In genomic region chr11:75285893-75286467, GRCm38 (mm10) we compare ENCODE assay signal across 29 mouse cellular contexts.
DNase-seq lines count a peak whose midpoint lies in the region; ATAC-seq and TF ChIP-seq lines count a peak whose summit lies in the region.
"Had no signal": no experiment of that assay in that cellular context is flagged by ENCODE, and none has a peak within 500 bp of the region (broad histone marks: within the 10 kb centered on the region; RNA-seq: fewer than 3 reads in every experiment).

No protein-coding gene starts in this region.

- no peak for ATAC-seq in heart, embryonic 13.5 days (ENCODE audit: extremely low read depth, insufficient number of reproducible peaks, low FRiP score, low TSS enrichment)
- no peak for ATAC-seq in kidney, embryonic 14.5 days (ENCODE audit: low FRiP score, low TSS enrichment)
- ATAC-seq: forebrain, embryonic 14.5 days; hindbrain, postnatal 0 days; intestine, embryonic 15.5 days had no signal

- no peak overlapping the region for H3K9ac ChIP-seq in heart, embryonic 13.5 days
- no peak overlapping the region for H3K9ac ChIP-seq in heart, adult 2 months (ENCODE audit: low read depth, low read length)
- H3K9ac ChIP-seq in kidney, embryonic 14.5 days (ENCODE audit: low read depth, low read length), result no peak overlapping the region
- H3K9ac ChIP-seq: embryonic facial prominence, embryonic 12.5 days; intestine, embryonic 15.5 days; liver, embryonic 14.5 days; neural tube, embryonic 15.5 days had no signal

- no peak for TF ChIP-seq POLR2A in heart, adult 2 months (IDR thresholded peaks at IDR 0.05; ENCODE audit: insufficient read depth, low read depth, low read length)

- H3K79me2 ChIP-seq in heart, adult 2 months (replicated peaks; ENCODE audit: control insufficient read depth, insufficient read depth, low read length), result no peaks in the 10 kb centered on the region

- peak overlapping the region; percentile 68 for H3K27ac ChIP-seq in heart, embryonic 13.5 days (replicated peaks)
- no peak overlapping the region for H3K27ac ChIP-seq in heart, adult 2 months
- H3K27ac ChIP-seq in layer of hippocampus, adult 2 months, result peak overlapping the region; percentile 28; the same call in 1 of the 2 replicates
- no peak overlapping the region for H3K27ac ChIP-seq in kidney, embryonic 14.5 days (ENCODE audit: low read depth, low read length)
- H3K27ac ChIP-seq: embryonic facial prominence, embryonic 12.5 days; hindbrain, postnatal 0 days; intestine, embryonic 15.5 days; kidney, postnatal 0 days; liver, embryonic 14.5 days; macrophage; neural tube, embryonic 15.5 days had no signal

- H3K4me2 ChIP-seq in heart, embryonic 13.5 days, result no peak overlapping the region
- no peak overlapping the region for H3K4me2 ChIP-seq in kidney, embryonic 14.5 days (replicated peaks; ENCODE audit: low read depth, low read length)
- H3K4me2 ChIP-seq: embryonic facial prominence, embryonic 12.5 days; intestine, embryonic 15.5 days; neural tube, embryonic 15.5 days had no signal

- no peaks in the 10 kb centered on the region for H3K36me3 ChIP-seq in heart, embryonic 13.5 days
- H3K36me3 ChIP-seq in heart, adult 2 months (ENCODE audit: control insufficient read depth, insufficient read depth, low read length), result no peaks in the 10 kb centered on the region
- H3K36me3 ChIP-seq in kidney, embryonic 14.5 days (ENCODE audit: control insufficient read depth, insufficient read depth, low read length), result no peaks in the 10 kb centered on the region
- H3K36me3 ChIP-seq: embryonic facial prominence, embryonic 12.5 days; intestine, embryonic 15.5 days; neural tube, embryonic 15.5 days had no signal

- 26% methylated on average over 4 of the region's 4 CpGs for WGBS in heart, embryonic 13.5 days
- 31% methylated on average over 4 of the region's 4 CpGs for WGBS in heart, adult 2 months
- 51% methylated on average over 4 of the region's 4 CpGs for WGBS in kidney, embryonic 14.5 days

- H3K4me1 ChIP-seq in heart, embryonic 13.5 days, result peaks cover 72% of the 10 kb centered on the region
- peaks cover under 1% of the 10 kb centered on the region for H3K4me1 ChIP-seq in heart, adult 2 months (ENCODE audit: control insufficient read depth, insufficient read depth, low read length)
- 0 out of 2 replicates have a peak, but pooled peaks cover 6% of the 10 kb centered on the region for H3K4me1 ChIP-seq in kidney, embryonic 14.5 days (ENCODE audit: control insufficient read depth, insufficient read depth, low read length)

- intact Hi-C loops in heart, adult 2 months (cut with DNase I), result no loop called here

- DNase-seq in adrenal gland, adult (ENCODE audit: inconsistent age in 2 of 2, low spot score in 1 of 2), result peak; percentile 85 to 91
- DNase-seq in adrenal gland, postnatal 4 days (ENCODE audit: low spot score in 2 of 2), result no peak
- no peak for DNase-seq in heart, adult 2 months
- no peak for DNase-seq in layer of hippocampus, adult 2 months (ENCODE audit: low spot score in 2 of 2)
- no peak for DNase-seq in layer of hippocampus, adult 11-12 months (ENCODE audit: low spot score)
- peak; percentile 71 to 81 for DNase-seq in adrenal gland, postnatal 36 days
- DNase-seq: cerebellum, adult 11 months; cerebellum, adult 9-10 months; cerebellum, postnatal 36 days; gastrocnemius, postnatal 14 days; kidney, adult 2 months; liver; lung, adult 2 months; lung, postnatal 10 days; midbrain, embryonic 14.5 days; retina, postnatal 1 day; right cerebral cortex, postnatal 14 days; spleen, adult 18-20 months; thymus, postnatal 14 days had no signal

- no peak for TF ChIP-seq EP300 in heart, adult 2 months (IDR thresholded peaks at IDR 0.05; ENCODE audit: insufficient read depth, low read depth, low read length)

- H3K27me3 ChIP-seq in heart, embryonic 13.5 days (replicated peaks), result peaks cover 24% of the 10 kb centered on the region
- H3K27me3 ChIP-seq in heart, adult 2 months (ENCODE audit: control insufficient read depth, insufficient read depth, low read length), result no peaks in the 10 kb centered on the region
- peaks cover 20% of the 10 kb centered on the region for H3K27me3 ChIP-seq in kidney, embryonic 14.5 days (ENCODE audit: control insufficient read depth, insufficient read depth, low read length)

- no peak for TF ChIP-seq CTCF in heart, adult 2 months (IDR thresholded peaks at IDR 0.05)
- no peak for TF ChIP-seq CTCF in layer of hippocampus, adult 2 months (conservative IDR thresholded peaks at IDR 0.05)

- no peak overlapping the region for H3K4me3 ChIP-seq in heart, embryonic 13.5 days
- H3K4me3 ChIP-seq in heart, adult 2 months, result no peak overlapping the region
- H3K4me3 ChIP-seq in layer of hippocampus, adult 2 months, result no peak overlapping the region
- no peak overlapping the region for H3K4me3 ChIP-seq in kidney, embryonic 14.5 days (ENCODE audit: low read length)
- H3K4me3 ChIP-seq: embryonic facial prominence, embryonic 12.5 days; intestine, embryonic 15.5 days; neural tube, embryonic 15.5 days had no signal

- no peaks in the 10 kb centered on the region for H3K9me3 ChIP-seq in heart, embryonic 13.5 days
- H3K9me3 ChIP-seq in kidney, embryonic 14.5 days (ENCODE audit: control insufficient read depth, low read length), result no peaks in the 10 kb centered on the region
- H3K9me3 ChIP-seq: embryonic facial prominence, embryonic 12.5 days; intestine, embryonic 15.5 days; neural tube, embryonic 15.5 days had no signal

Comparison
In these comparisons a context has a peak if more than half of its experiments do, and no peak if none do; other contexts are left out.
1. DNase-seq: peak in adrenal gland, adult (2 of 2) and adrenal gland, postnatal 36 days (2 of 2); none in adrenal gland, postnatal 4 days (0 of 2), heart, adult 2 months (0 of 2), layer of hippocampus, adult 2 months (0 of 2) and layer of hippocampus, adult 11-12 months (single experiment).
2. H3K27ac ChIP-seq: peak in heart, embryonic 13.5 days (single experiment) and layer of hippocampus, adult 2 months (single experiment); none in heart, adult 2 months (single experiment) and kidney, embryonic 14.5 days (single experiment).